Mouse (Mus musculus) myocyte (in vitro differentiated cells): ENCODE measurements at regions not wholly inside any gene's neighbourhood (a gene's known extent, or its start where the extent isn't known, plus 50 kb on each side); places are given as distances from the start of the nearest gene placed in this dataset.
"Not testable (repeated sequence)": the region's sequence is repeated elsewhere in the genome, so short reads cannot be mapped to it uniquely, and the experiment has no call there.

ENCODE experiments used
- CEBPB ChIP-seq: IDR thresholded peaks from 2 replicates; pipeline ENCODE4 v1.6.1; 2011; ENCODE audit warnings: mild to moderate bottlenecking, moderate library complexity; ENCODE audit not compliant: poor library complexity, insufficient read depth, severe bottlenecking
- MYOD1 ChIP-seq, 3 experiments: IDR thresholded peaks; one replicate each; pipeline ENCODE4 v1.6.1; 2011; ENCODE audit warnings: control low read depth in 2 of 3, low read depth in 2 of 3, mild to moderate bottlenecking in 2 of 3, moderate library complexity in 1 of 3; ENCODE audit not compliant: insufficient read length in 2 of 3, control insufficient read depth in 1 of 3
- MYOG ChIP-seq, 3 experiments: IDR thresholded peaks; one replicate each; pipeline ENCODE4 v1.6.1; 2011; ENCODE audit warnings: control low read depth in 2 of 3, low read depth in 2 of 3, mild to moderate bottlenecking in 2 of 3; ENCODE audit not compliant: insufficient read length in 2 of 3, control insufficient read depth in 1 of 3, insufficient read depth in 1 of 3
- POLR2A ChIP-seq: IDR thresholded peaks from one replicate; pipeline ENCODE4 v1.6.1; 2011; ENCODE audit warnings: low read depth, mild to moderate bottlenecking, control low read depth, moderate library complexity; ENCODE audit not compliant: insufficient read length
- POLR2AphosphoS2 ChIP-seq: IDR thresholded peaks from one replicate; pipeline ENCODE4 v1.6.1; 2011; ENCODE audit warnings: low read depth, control low read depth; ENCODE audit not compliant: insufficient read length
- SRF ChIP-seq: IDR thresholded peaks from one replicate; pipeline ENCODE4 v1.6.1; 2011; ENCODE audit warnings: low read depth; ENCODE audit not compliant: control insufficient read depth, insufficient read length

- not testable (repeated sequence) for TF ChIP-seq SRF; MYOG (IDR thresholded peaks at IDR 0.05; ENCODE audit: control insufficient read depth in 1 of 3, insufficient read depth in 1 of 3, insufficient read length in 2 of 3, low read depth in 2 of 3); POLR2AphosphoS2; POLR2A; MYOD1 (IDR thresholded peaks at IDR 0.05; ENCODE audit: control insufficient read depth in 1 of 3, insufficient read length in 2 of 3, low read depth in 2 of 3); CEBPB
Observed at GRCm38 (mm10) chr1:14688041-14688440, 1405.1 kb downstream of the 4930444P10Rik start.
